Mouse (Mus musculus) monocyte, adult 59 days (primary cell): ENCODE measurements around the gene Apbb1ip. TPM values are rescaled to one million over a fixed set of nuclear protein-coding genes. Genes with fewer than 3 reads are reported as not detected.

ENCODE experiments used
- total RNA-seq, 2 experiments: library from RNA; stranded (reverse); gene quantifications; one replicate each; pipeline ENCODE4 v1.2.4; 2023

The Apbb1ip gene
- total RNA-seq, result 100 to 1,000 TPM; 340 to 407 TPM

GRCm38 (mm10) chr2:22773549-22774180 lies at the start of gene Apbb1ip:
Apbb1ip (plus strand) TSS chr2:22774094.

GRCm38 (mm10) chr2:22895282-22896273 lies 121.7 kb downstream of the Apbb1ip start, which contains the start of gene Pdss1:
Pdss1 (plus strand) TSS chr2:22895522.

Other genes starting within 250 kb of the Apbb1ip start
- gene Gad2, start 151.9 kb upstream of the Apbb1ip start, total RNA-seq, result not detected
- gene Pdss1, start 121.4 kb downstream of the Apbb1ip start, total RNA-seq, result 1 to 10 TPM; 7.9 to 9.9 TPM